Comparison of ENCODE assay signal across 10 mouse cellular contexts in the genomic region with DNA sequence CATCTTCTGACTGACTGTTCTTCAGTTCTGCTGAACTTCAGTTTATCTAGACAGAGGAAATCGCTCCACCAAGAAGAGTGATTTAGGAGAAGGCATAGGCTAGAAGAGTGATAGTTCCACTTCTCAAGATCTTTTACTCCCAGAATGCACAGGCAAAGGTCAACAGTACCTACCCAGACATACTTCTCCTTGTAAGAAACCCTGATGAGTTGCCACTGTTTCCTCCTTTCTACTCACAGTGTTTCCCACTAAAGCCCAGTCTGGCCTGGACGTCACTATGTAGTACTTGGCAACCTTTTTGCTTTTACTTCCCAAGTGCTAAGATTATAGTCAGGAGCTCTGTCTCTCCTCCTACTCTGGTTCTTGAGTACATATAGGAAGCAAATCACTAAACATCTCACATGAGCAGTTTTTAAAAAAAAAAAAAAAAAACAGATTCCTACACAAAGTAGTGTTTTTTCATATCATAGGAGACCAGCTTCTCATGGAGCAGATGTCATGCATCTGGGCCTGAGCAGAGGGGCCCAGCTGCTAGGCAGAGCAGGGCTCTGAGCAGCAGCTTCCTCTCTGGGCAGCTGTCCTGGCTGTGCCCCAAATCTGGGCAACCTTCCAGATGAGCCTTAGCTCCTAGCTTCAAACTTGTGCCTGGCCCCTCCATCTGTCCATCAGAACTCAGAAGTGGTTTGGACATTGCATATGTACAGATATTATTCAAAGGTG. TPM values are rescaled to one million over a fixed set of nuclear protein-coding genes. Genes with fewer than 3 reads are reported as not detected.
DNase-seq lines count a peak whose midpoint lies in the region; ATAC-seq and TF ChIP-seq lines count a peak whose summit lies in the region.
"Had no signal": no experiment of that assay in that cellular context is flagged by ENCODE, and none has a peak within 500 bp of the region (broad histone marks: within the 10 kb centered on the region; RNA-seq: fewer than 3 reads in every experiment).

No protein-coding gene starts in this region.

- no peaks in the 10 kb centered on the region for H3K4me1 ChIP-seq in intestine, embryonic 15.5 days (replicated peaks)
- no peaks in the 10 kb centered on the region for H3K4me1 ChIP-seq in intestine, postnatal 0 days (replicated peaks; ENCODE audit: control insufficient read depth, insufficient read depth, low read length)
- H3K4me1 ChIP-seq in limb, embryonic 15.5 days = no peaks in the 10 kb centered on the region
- H3K4me1 ChIP-seq: liver, embryonic 15.5 days had no signal

- DNase-seq in 416B (ENCODE audit: low read depth) = peak; percentile 93
- peak; percentile 5 for DNase-seq in adrenal gland, postnatal 25 days
- no peak for DNase-seq in spleen, postnatal 36 days (ENCODE audit: low spot score in 2 of 2)
- DNase-seq in thymus, postnatal 25 days = no peak
- DNase-seq in T-cell, adult 2 months (ENCODE audit: low spot score) = no peak

- TF ChIP-seq CTCF in intestine, postnatal 0 days (IDR thresholded peaks at IDR 0.05; ENCODE audit: low read depth) = no peak

- H3K9me3 ChIP-seq in intestine, embryonic 15.5 days = no peaks in the 10 kb centered on the region
- H3K9me3 ChIP-seq in intestine, postnatal 0 days (ENCODE audit: control insufficient read depth) = no peaks in the 10 kb centered on the region
- no peaks in the 10 kb centered on the region for H3K9me3 ChIP-seq in limb, embryonic 15.5 days
- H3K9me3 ChIP-seq: liver, embryonic 15.5 days had no signal

- H3K9ac ChIP-seq in intestine, embryonic 15.5 days = no peak overlapping the region
- no peak overlapping the region for H3K9ac ChIP-seq in intestine, postnatal 0 days (ENCODE audit: low read depth, low read length)
- H3K9ac ChIP-seq in limb, embryonic 15.5 days = no peak overlapping the region
- H3K9ac ChIP-seq: liver, embryonic 15.5 days had no signal

- H3K4me2 ChIP-seq in intestine, embryonic 15.5 days (replicated peaks) = no peak overlapping the region
- H3K4me2 ChIP-seq in intestine, postnatal 0 days (replicated peaks; ENCODE audit: low read depth) = no peak overlapping the region
- H3K4me2 ChIP-seq in limb, embryonic 15.5 days = no peak overlapping the region
- H3K4me2 ChIP-seq: liver, embryonic 15.5 days had no signal

- WGBS in intestine, embryonic 15.5 days = 63% methylated on average over 2 of the region's 2 CpGs
- 53% methylated on average over 2 of the region's 2 CpGs for WGBS in intestine, postnatal 0 days
- WGBS in limb, embryonic 15.5 days = 58% methylated on average over 2 of the region's 2 CpGs

- H3K27me3 ChIP-seq in intestine, embryonic 15.5 days (replicated peaks) = no peaks in the 10 kb centered on the region
- H3K27me3 ChIP-seq in intestine, postnatal 0 days (replicated peaks; ENCODE audit: control insufficient read depth, insufficient read depth, low read length) = no peaks in the 10 kb centered on the region
- H3K27me3 ChIP-seq in limb, embryonic 15.5 days = no peaks in the 10 kb centered on the region
- H3K27me3 ChIP-seq: liver, embryonic 15.5 days had no signal

- peak; percentile 63; the same call in 1 of the 2 replicates for ATAC-seq in intestine, embryonic 15.5 days
- no peak for ATAC-seq in intestine, postnatal 0 days
- ATAC-seq in limb, embryonic 15.5 days (ENCODE audit: insufficient number of reproducible peaks, low FRiP score, low TSS enrichment, low read depth) = 0 out of 2 replicates have a peak, but pooled peaks have one; percentile 40

- no peak overlapping the region for H3K4me3 ChIP-seq in intestine, embryonic 15.5 days (replicated peaks)
- no peak overlapping the region for H3K4me3 ChIP-seq in intestine, postnatal 0 days (ENCODE audit: low read depth, low read length)
- no peak overlapping the region for H3K4me3 ChIP-seq in limb, embryonic 15.5 days
- H3K4me3 ChIP-seq: liver, embryonic 15.5 days had no signal

- H3K27ac ChIP-seq in intestine, embryonic 15.5 days = no peak overlapping the region
- no peak overlapping the region for H3K27ac ChIP-seq in intestine, postnatal 0 days (ENCODE audit: low read depth, low read length)
- H3K27ac ChIP-seq in limb, embryonic 15.5 days = no peak overlapping the region
- H3K27ac ChIP-seq: liver, embryonic 15.5 days had no signal

- no peaks in the 10 kb centered on the region for H3K36me3 ChIP-seq in intestine, embryonic 15.5 days
- H3K36me3 ChIP-seq in intestine, postnatal 0 days (ENCODE audit: control insufficient read depth, insufficient read depth) = no peaks in the 10 kb centered on the region
- no peaks in the 10 kb centered on the region for H3K36me3 ChIP-seq in limb, embryonic 15.5 days
- H3K36me3 ChIP-seq: liver, embryonic 15.5 days had no signal

RNA-seq across cellular contexts. Expression of gene Tespa1, which starts 8.4 kb away (rescaled TPM):
- 1.2 and 1.3 TPM in 2 replicates for polyA plus RNA-seq in intestine, embryonic 15.5 days (2015; fragmentation: Nextera tagmentation; extraction: Ambion mirVana)
- polyA plus RNA-seq in intestine, postnatal 0 days (2015; fragmentation: Nextera tagmentation; extraction: Ambion mirVana) = 0.48 and 0.64 TPM in 2 replicates
- 0.46 TPM in 1 of 2 replicates, not detected in the other for total RNA-seq in adrenal gland, postnatal 25 days (2021)
- polyA plus RNA-seq in limb, embryonic 15.5 days (2015; fragmentation: Nextera tagmentation; extraction: Ambion mirVana) = 3.6 and 3.9 TPM in 2 replicates

RNA-seq across cellular contexts. Expression of gene Neurod4, which starts 34.2 kb away (rescaled TPM):
- 0.04 and 0.05 TPM in 2 replicates for polyA plus RNA-seq in intestine, embryonic 15.5 days (2015; fragmentation: Nextera tagmentation; extraction: Ambion mirVana)
- polyA plus RNA-seq in intestine, postnatal 0 days (2015; fragmentation: Nextera tagmentation; extraction: Ambion mirVana) = not detected in 2 replicates
- 0.36 TPM in 1 of 2 replicates, not detected in the other for total RNA-seq in adrenal gland, postnatal 25 days (2021)
- polyA plus RNA-seq in limb, embryonic 15.5 days (2015; fragmentation: Nextera tagmentation; extraction: Ambion mirVana) = 0.05 TPM in 1 of 2 replicates, not detected in the other
- total RNA-seq: gastrocnemius, postnatal 36 days had no signal
- polyA plus RNA-seq: liver, embryonic 15.5 days had no signal

Comparison
In these comparisons a context has a peak if more than half of its experiments do, and no peak if none do; other contexts are left out.
1. DNase-seq: peak in 416B (single experiment) and adrenal gland, postnatal 25 days (single experiment); none in spleen, postnatal 36 days (0 of 2), thymus, postnatal 25 days (single experiment) and T-cell, adult 2 months (single experiment).